Mouse (Mus musculus) intestine, postnatal 0 days (tissue): ENCODE data around the gene Dnajc22. TPM values are rescaled to one million over a fixed set of nuclear protein-coding genes. Genes with fewer than 3 reads are reported as not detected.
A peak's percentile ranks its signal among the peaks of the same experiment; 100 is the strongest.

Experiments
- ATAC-seq: fragments of 200-750 bp; cut with Nextera tagmentation; 2 replicates; pipeline ENCODE4 v1.8.0; 2017; ENCODE audit warnings: mild to moderate bottlenecking, moderate TSS enrichment, moderate library complexity
- H3K27ac ChIP-seq: fragments of 300-500 bp; sonication (generic); 2 replicates; pipeline ENCODE4 v1.5.1; 2014; ENCODE audit warnings: mild to moderate bottlenecking, low read depth, low read length, moderate library complexity
- H3K27me3 ChIP-seq: fragments of 300-500 bp; sonication (generic); replicated peaks from 2 replicates; pipeline ENCODE4 v1.6.1; 2014; ENCODE audit warnings: low read length, mixed read lengths; ENCODE audit not compliant: control insufficient read depth, insufficient read depth
- H3K36me3 ChIP-seq: fragments of 300-500 bp; sonication (generic); 2 replicates; pipeline ENCODE4 v1.6.1; 2014; ENCODE audit warnings: mild to moderate bottlenecking, moderate library complexity; ENCODE audit not compliant: control insufficient read depth, insufficient read depth
- H3K4me1 ChIP-seq: fragments of 300-500 bp; sonication (generic); replicated peaks from 2 replicates; pipeline ENCODE4 v1.6.1; 2014; ENCODE audit warnings: antibody characterized with exemption, low read length, mixed read lengths; ENCODE audit not compliant: control insufficient read depth, insufficient read depth
- H3K4me2 ChIP-seq: fragments of 300-500 bp; sonication (generic); replicated peaks from 2 replicates; pipeline ENCODE4 v1.6.1; 2014; ENCODE audit warnings: low read depth, mild to moderate bottlenecking, moderate library complexity
- H3K4me3 ChIP-seq: fragments of 300-500 bp; sonication (generic); 2 replicates; pipeline ENCODE4 v1.5.1; 2014; ENCODE audit warnings: low read depth, low read length
- H3K9ac ChIP-seq: fragments of 300-500 bp; sonication (generic); 2 replicates; pipeline ENCODE4 v1.6.1; 2014; ENCODE audit warnings: mild to moderate bottlenecking, low read depth, low read length
- H3K9me3 ChIP-seq: fragments of 300-500 bp; sonication (generic); 2 replicates; pipeline ENCODE4 v1.6.1; 2016; ENCODE audit warnings: mixed run types; ENCODE audit not compliant: control insufficient read depth
- CTCF ChIP-seq: sonication (generic); IDR thresholded peaks from 2 replicates; pipeline ENCODE4 v1.5.1; 2016; ENCODE audit warnings: low read depth, mild to moderate bottlenecking, control low read depth, antibody characterized with exemption, moderate library complexity
- WGBS: fragments of 180-500 bp; shearing (Covaris S2); extraction: QIAGEN DNeasy Blood & Tissue Kit; methylation state at CpG from one replicate; pipeline ENCODE4 v1.1.7; 2014; 5-methylcytosine and 5-hydroxymethylcytosine counted together
- polyA plus RNA-seq: library from polyadenylated mRNA; unstranded; fragments of >200 nt; fragmentation: Nextera tagmentation; extraction: Ambion mirVana; gene quantifications from 2 replicates; pipeline ENCODE4 v1.2.1, GENCODE M21; 2015

The Dnajc22 gene
- polyA plus RNA-seq, 1 experiment from 2014 or later: 55.7 TPM

GRCm38 (mm10) chr15:99084618-99085017 lies 8.4 kb upstream of the Dnajc22 start:
- peak overlapping the region; percentile 54 for H3K4me2 ChIP-seq
- H3K9ac ChIP-seq: no peak overlapping the region

GRCm38 (mm10) chr15:99085997-99086396 lies 7.0 kb upstream of the Dnajc22 start:
- H3K4me1 ChIP-seq: 0 out of 2 replicates have a peak, but pooled peaks cover 4% of the 10 kb centered on the region
- no peak overlapping the region for H3K9ac ChIP-seq
- 77% methylated on average over 4 of the region's 4 CpGs for WGBS
- H3K4me3 ChIP-seq: no peak overlapping the region
- no peak overlapping the region for H3K27ac ChIP-seq
- no peak for TF ChIP-seq CTCF
- ATAC-seq: no peak
- H3K4me2 ChIP-seq: no peak overlapping the region
- no peaks in the 10 kb centered on the region for H3K9me3 ChIP-seq
- H3K36me3 ChIP-seq: 0 out of 2 replicates have a peak, but pooled peaks cover 2% of the 10 kb centered on the region
- peaks cover 40% of the 10 kb centered on the region for H3K27me3 ChIP-seq

More at GRCm38 (mm10) chr15:99084618-99085017, 8.4 kb upstream of the Dnajc22 start:
- no peaks in the 10 kb centered on the region for H3K9me3 ChIP-seq
- H3K27me3 ChIP-seq: peaks cover 34% of the 10 kb centered on the region
- H3K36me3 ChIP-seq: peaks cover 11% of the 10 kb centered on the region; the same call in 1 of the 2 replicates
- H3K27ac ChIP-seq: 0 out of 2 replicates have a peak overlapping the region, but pooled peaks have one; percentile 29
- H3K4me3 ChIP-seq: no peak overlapping the region
- no peak for TF ChIP-seq CTCF
- no peak; the same call in 1 of the 2 replicates for ATAC-seq
- 23% methylated on average over 19 of the region's 19 CpGs for WGBS
- 0 out of 2 replicates have a peak, but pooled peaks cover 4% of the 10 kb centered on the region for H3K4me1 ChIP-seq

- Histone ChIP-seq H3K27ac (no peak within 1 kb of the TSS), H3K36me3 (no peaks in the 10 kb centered on the region), H3K9me3 (no peaks in the 10 kb centered on the region), H3K9ac (no peak within 1 kb of the TSS), H3K4me3 (peak within 1 kb of the TSS; percentile 33), H3K4me1 (0 out of 2 replicates have a peak, but pooled peaks cover 4% of the 10 kb centered on the region), H3K27me3 (peaks cover 49% of the 10 kb centered on the region), H3K4me2 (peak within 1 kb of the TSS; percentile 57)
- no peak for ATAC-seq
- TF ChIP-seq CTCF: peak; percentile 70
- 13% methylated on average over 60 of the region's 60 CpGs for WGBS
These were observed 5.5 kb upstream of the Dnajc22 start, which contains the start of gene C1ql4 for GRCm38 (mm10) chr15:99087253-99088075. TSS of gene C1ql4 (minus strand) at chr15:99087817.

- peak overlapping the region; percentile 57 for H3K4me2 ChIP-seq
- peak overlapping the region; percentile 33 for H3K4me3 ChIP-seq
- H3K36me3 ChIP-seq: no peaks in the 10 kb centered on the region
- H3K9me3 ChIP-seq: no peaks in the 10 kb centered on the region
- peak; percentile 93 for TF ChIP-seq CTCF
- WGBS: under 1% methylated on average over 27 of the region's 27 CpGs
- H3K27me3 ChIP-seq: peaks cover 57% of the 10 kb centered on the region
- no peak overlapping the region for H3K27ac ChIP-seq
- 0 out of 2 replicates have a peak, but pooled peaks cover 4% of the 10 kb centered on the region for H3K4me1 ChIP-seq
- no peak overlapping the region for H3K9ac ChIP-seq
- ATAC-seq: peak; percentile 34
These were observed 4.7 kb upstream of the Dnajc22 start for GRCm38 (mm10) chr15:99088292-99088691.

- Histone ChIP-seq H3K27ac (no peak overlapping the region), H3K4me2 (peak overlapping the region; percentile 57; the same call in 1 of the 2 replicates), H3K9ac (no peak overlapping the region), H3K4me1 (0 out of 2 replicates have a peak, but pooled peaks cover 7% of the 10 kb centered on the region), H3K27me3 (peaks cover 65% of the 10 kb centered on the region), H3K4me3 (no peak overlapping the region), H3K36me3 (no peaks in the 10 kb centered on the region), H3K9me3 (no peaks in the 10 kb centered on the region)
- TF ChIP-seq CTCF: no peak
- no peak for ATAC-seq
- WGBS: 26% methylated on average over 14 of the region's 14 CpGs
These were observed 3.9 kb upstream of the Dnajc22 start for GRCm38 (mm10) chr15:99089069-99089468.
